10 mouse cellular contexts compared by ENCODE assay signal in the genomic region with DNA sequence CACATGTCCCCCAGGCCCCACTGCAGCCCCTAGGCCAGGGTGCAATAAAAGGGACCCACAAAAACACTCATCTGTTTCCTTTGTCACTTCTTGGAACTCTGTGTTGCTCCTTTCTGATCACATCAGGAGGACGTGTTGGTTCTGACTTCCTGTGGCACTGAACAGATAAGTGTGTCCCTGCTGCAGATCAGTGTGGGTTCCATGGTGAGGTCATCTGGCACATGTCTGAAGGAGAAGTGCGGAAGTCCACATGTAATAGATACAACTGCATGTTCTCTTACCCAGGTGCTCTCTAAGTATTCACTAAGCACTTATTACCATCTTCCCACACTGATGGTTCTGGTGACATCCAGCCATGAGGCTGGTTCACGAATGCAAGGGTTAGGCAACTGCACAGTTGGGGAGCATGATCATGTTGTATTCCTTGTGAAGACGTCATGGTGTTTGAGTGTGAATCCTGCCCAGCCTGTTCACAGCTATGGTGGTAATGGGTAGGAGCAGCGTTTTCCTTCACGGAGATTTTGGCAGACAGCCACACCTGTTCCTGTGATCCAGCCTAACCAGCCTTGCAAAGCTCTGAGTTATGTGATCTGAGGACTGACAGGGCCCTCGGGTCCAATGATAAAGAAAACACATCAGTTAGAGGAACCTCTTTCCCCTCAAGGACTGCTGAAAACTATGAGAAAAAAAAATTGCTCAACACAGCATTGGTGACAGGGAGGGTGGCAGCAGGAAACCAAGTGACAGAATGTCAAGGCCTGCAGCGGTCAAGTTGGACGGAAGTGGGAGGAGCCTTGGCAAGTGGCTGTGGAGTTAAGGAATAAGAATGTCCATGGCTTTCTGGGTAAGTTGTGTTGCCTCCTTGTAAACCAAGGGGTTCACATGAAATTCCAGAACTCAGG. TPM values are rescaled to one million over a fixed set of nuclear protein-coding genes. Genes with fewer than 3 reads are reported as not detected.
DNase-seq lines count a peak whose midpoint lies in the region; ATAC-seq and TF ChIP-seq lines count a peak whose summit lies in the region.
"Had no signal": no experiment of that assay in that cellular context is flagged by ENCODE, and none has a peak within 500 bp of the region (broad histone marks: within the 10 kb centered on the region; RNA-seq: fewer than 3 reads in every experiment).

No protein-coding gene starts in this region.

- peak; percentile 23 for ATAC-seq in CD4-positive, CD25-positive, alpha-beta regulatory T cell, adult 4 months
- peak; percentile 48 for ATAC-seq in liver, embryonic 16.5 days (ENCODE audit: low read depth)
- ATAC-seq in midbrain, embryonic 13.5 days: no peak
- ATAC-seq: intestine, postnatal 0 days had no signal

- DNase-seq in kidney, adult 18-20 months: peak; percentile 24
- DNase-seq in kidney, postnatal 10 days: no peak
- no peak for DNase-seq in right cerebral cortex, postnatal 14 days
- no peak for DNase-seq in heart, embryonic 10.5 days (ENCODE audit: low spot score)
- DNase-seq: cerebellum, adult 18-20 months had no signal

- no peak overlapping the region for H3K9ac ChIP-seq in liver, embryonic 16.5 days (ENCODE audit: low read depth, low read length)
- no peak overlapping the region for H3K9ac ChIP-seq in midbrain, embryonic 13.5 days (replicated peaks)

- WGBS in liver, embryonic 16.5 days (ENCODE audit: insufficient replicate concordance): 20% methylated on average over 9 of the region's 9 CpGs
- 71% methylated on average over 9 of the region's 9 CpGs for WGBS in heart, embryonic 10.5 days
- WGBS in midbrain, embryonic 13.5 days: 90% methylated on average over 9 of the region's 9 CpGs

- H3K4me2 ChIP-seq in liver, embryonic 16.5 days (ENCODE audit: low read depth, low read length): no peak overlapping the region
- no peak overlapping the region for H3K4me2 ChIP-seq in midbrain, embryonic 13.5 days (replicated peaks)

- no peak for TF ChIP-seq POLR2A in bone marrow macrophage, adult 2 months (IDR thresholded peaks at IDR 0.05; ENCODE audit: borderline replicate concordance, low read depth, low read length)

- H3K9me3 ChIP-seq in liver, embryonic 16.5 days (replicated peaks; ENCODE audit: control insufficient read depth, low read length): no peaks in the 10 kb centered on the region
- no peaks in the 10 kb centered on the region for H3K9me3 ChIP-seq in heart, embryonic 10.5 days
- H3K9me3 ChIP-seq in midbrain, embryonic 13.5 days: no peaks in the 10 kb centered on the region

- no peaks in the 10 kb centered on the region for H3K36me3 ChIP-seq in liver, embryonic 16.5 days (ENCODE audit: control insufficient read depth, insufficient read depth)
- H3K36me3 ChIP-seq in heart, embryonic 10.5 days: no peaks in the 10 kb centered on the region
- H3K36me3 ChIP-seq in midbrain, embryonic 13.5 days: no peaks in the 10 kb centered on the region

- H3K4me3 ChIP-seq in bone marrow macrophage, adult 2 months (ENCODE audit: insufficient read depth, low read length): peak overlapping the region; percentile 10
- H3K4me3 ChIP-seq in liver, embryonic 16.5 days (ENCODE audit: low read depth, low read length): no peak overlapping the region
- H3K4me3 ChIP-seq in heart, embryonic 10.5 days: no peak overlapping the region
- no peak overlapping the region for H3K4me3 ChIP-seq in midbrain, embryonic 13.5 days (replicated peaks)

- TF ChIP-seq CTCF in bone marrow macrophage, adult 2 months (IDR thresholded peaks at IDR 0.05; ENCODE audit: low read depth, low read length): no peak

- H3K27ac ChIP-seq in bone marrow macrophage, adult 2 months (ENCODE audit: insufficient read depth, low read depth, low read length): peak overlapping the region; percentile 80
- peak overlapping the region; percentile 54; the same call in 1 of the 2 replicates for H3K27ac ChIP-seq in liver, embryonic 16.5 days (ENCODE audit: low read length)
- no peak overlapping the region for H3K27ac ChIP-seq in heart, embryonic 10.5 days
- no peak overlapping the region for H3K27ac ChIP-seq in midbrain, embryonic 13.5 days

- no peaks in the 10 kb centered on the region for H3K27me3 ChIP-seq in liver, embryonic 16.5 days (ENCODE audit: control insufficient read depth, insufficient read depth, low read depth, low read length)
- H3K27me3 ChIP-seq in heart, embryonic 10.5 days (ENCODE audit: insufficient read depth, poor library complexity, severe bottlenecking): no peaks in the 10 kb centered on the region
- no peaks in the 10 kb centered on the region for H3K27me3 ChIP-seq in midbrain, embryonic 13.5 days

- peaks cover 57% of the 10 kb centered on the region for H3K4me1 ChIP-seq in bone marrow macrophage, adult 2 months (ENCODE audit: control insufficient read depth, insufficient read depth, low read length)
- peaks cover 5% of the 10 kb centered on the region for H3K4me1 ChIP-seq in liver, embryonic 16.5 days (ENCODE audit: control insufficient read depth, low read depth, low read length)
- no peaks in the 10 kb centered on the region for H3K4me1 ChIP-seq in heart, embryonic 10.5 days
- H3K4me1 ChIP-seq in midbrain, embryonic 13.5 days (replicated peaks): no peaks in the 10 kb centered on the region

RNA-seq across cellular contexts. Expression of gene Ptger3, which starts 9.0 kb away (rescaled TPM):
- under 1 TPM; 0.34 to 0.52 TPM for polyA plus RNA-seq in CD4-positive, CD25-positive, alpha-beta regulatory T cell, adult 4 months (2017; shearing (Covaris generic))
- 9.0 and 9.2 TPM in 2 replicates for polyA plus RNA-seq in bone marrow macrophage, adult 2 months (2012; ENCODE audit: insufficient read depth, insufficient read length, missing spikeins)
- 2.7 and 3.1 TPM in 2 replicates for polyA plus RNA-seq in liver, embryonic 16.5 days (2015; fragmentation: Nextera tagmentation; extraction: Ambion mirVana)
- 1.0 and 4.7 TPM in 2 replicates for polyA plus RNA-seq in heart, embryonic 10.5 days (2016; fragmentation: Nextera tagmentation; extraction: Ambion mirVana)
- 1.5 and 1.6 TPM in 2 replicates for polyA plus RNA-seq in midbrain, embryonic 13.5 days (2015; fragmentation: Nextera tagmentation; extraction: Ambion mirVana)

RNA-seq across cellular contexts. Expression of gene Zranb2, which starts 41.7 kb away (rescaled TPM):
- 10 to 100 TPM; 70.0 to 71.3 TPM for polyA plus RNA-seq in CD4-positive, CD25-positive, alpha-beta regulatory T cell, adult 4 months (2017; shearing (Covaris generic))
- 63.7 and 64.7 TPM in 2 replicates for polyA plus RNA-seq in bone marrow macrophage, adult 2 months (2012; ENCODE audit: insufficient read depth, insufficient read length, missing spikeins)
- 36.6 and 39.7 TPM in 2 replicates for polyA plus RNA-seq in liver, embryonic 16.5 days (2015; fragmentation: Nextera tagmentation; extraction: Ambion mirVana)
- 78.6 and 95.8 TPM in 2 replicates for polyA plus RNA-seq in heart, embryonic 10.5 days (2016; fragmentation: Nextera tagmentation; extraction: Ambion mirVana)
- polyA plus RNA-seq in midbrain, embryonic 13.5 days (2015; fragmentation: Nextera tagmentation; extraction: Ambion mirVana): 120 and 125 TPM in 2 replicates

Comparison
In these comparisons a context has a peak if more than half of its experiments do, and no peak if none do; other contexts are left out.
1. H3K27ac ChIP-seq: peak in bone marrow macrophage, adult 2 months (single experiment) and liver, embryonic 16.5 days (single experiment); none in heart, embryonic 10.5 days (single experiment) and midbrain, embryonic 13.5 days (single experiment).